Mouse (Mus musculus) ES-Bruce4 (cell line): Measurements from ENCODE around the gene Agps. TPM values are rescaled to one million over a fixed set of nuclear protein-coding genes. Genes with fewer than 3 reads are reported as not detected.

Source experiments
- H3K27ac ChIP-seq: 2 replicates; pipeline ENCODE4 v1.5.1; 2012; ENCODE audit warnings: low read length, inconsistent platforms; ENCODE audit not compliant: insufficient read depth
- H3K27me3 ChIP-seq: 2 replicates; pipeline ENCODE4 v1.6.1; 2012; ENCODE audit warnings: mild to moderate bottlenecking, low read length, inconsistent platforms; ENCODE audit not compliant: control insufficient read depth, poor library complexity, insufficient read depth, severe bottlenecking
- H3K36me3 ChIP-seq: 2 replicates; pipeline ENCODE4 v1.6.1; 2012; ENCODE audit warnings: inconsistent platforms, mild to moderate bottlenecking, low read length, moderate library complexity; ENCODE audit not compliant: control insufficient read depth, poor library complexity, insufficient read depth, severe bottlenecking
- H3K4me1 ChIP-seq: one replicate; pipeline ENCODE4 v1.8.1; 2011; ENCODE audit warnings: low read length; ENCODE audit not compliant: control insufficient read depth, insufficient read depth
- H3K4me3 ChIP-seq: 2 replicates; pipeline ENCODE4 v1.5.1; 2011; ENCODE audit warnings: low read depth, mild to moderate bottlenecking, low read length
- H3K9ac ChIP-seq: 2 replicates; pipeline ENCODE4 v1.6.1; 2012; ENCODE audit warnings: low read depth, mild to moderate bottlenecking, inconsistent platforms; ENCODE audit not compliant: poor library complexity, severe bottlenecking
- H3K9me3 ChIP-seq: replicated peaks from 2 replicates; pipeline ENCODE4 v1.6.1; 2012; ENCODE audit warnings: mild to moderate bottlenecking, low read length, inconsistent platforms; ENCODE audit not compliant: control insufficient read depth, poor library complexity, insufficient read depth, severe bottlenecking
- CTCF ChIP-seq: IDR thresholded peaks from one replicate; pipeline ENCODE4 v1.8.1; 2011; ENCODE audit warnings: low read depth, low read length
- EP300 ChIP-seq: IDR thresholded peaks from 2 replicates; pipeline ENCODE4 v1.6.1; 2011; ENCODE audit warnings: low read depth, low read length; ENCODE audit not compliant: insufficient read depth
- POLR2A ChIP-seq: IDR thresholded peaks from one replicate; pipeline ENCODE4 v1.8.1; 2011; ENCODE audit warnings: low read length; ENCODE audit not compliant: insufficient read depth
- polyA plus RNA-seq: library from polyadenylated mRNA; stranded (reverse); fragments of >200 nt; gene quantifications from 2 replicates; pipeline ENCODE4 v1.2.4, GENCODE M21; 2011; ENCODE audit warnings: low read depth; ENCODE audit not compliant: missing spikeins, insufficient read depth, insufficient read length

The Agps gene
- polyA plus RNA-seq, 1 experiment, result 130 TPM

GRCm38 (mm10) chr2:75814880-75815279 is 17.1 kb upstream of the Agps start:
- Histone ChIP-seq H3K9ac (no peak overlapping the region), H3K36me3 (no peaks in the 10 kb centered on the region), H3K27me3 (no peaks in the 10 kb centered on the region), H3K4me1 (no peaks in the 10 kb centered on the region), H3K9me3 (no peaks in the 10 kb centered on the region), H3K4me3 (no peak overlapping the region), H3K27ac (no peak overlapping the region)
- TF ChIP-seq CTCF (no peak), POLR2A (no peak), EP300 (no peak)

- Histone ChIP-seq H3K4me1 (no peaks in the 10 kb centered on the region), H3K27ac (no peak overlapping the region), H3K9me3 (no peaks in the 10 kb centered on the region), H3K27me3 (no peaks in the 10 kb centered on the region), H3K36me3 (no peaks in the 10 kb centered on the region), H3K4me3 (no peak overlapping the region), H3K9ac (no peak overlapping the region)
- no peak for TF ChIP-seq EP300
- no peak for TF ChIP-seq POLR2A
- TF ChIP-seq CTCF, result no peak
These were observed 16.5 kb upstream of the Agps start for GRCm38 (mm10) chr2:75815521-75815920.

- no peaks in the 10 kb centered on the region for H3K36me3 ChIP-seq
- no peaks in the 10 kb centered on the region for H3K9me3 ChIP-seq
- H3K4me3 ChIP-seq, result no peak overlapping the region
- no peaks in the 10 kb centered on the region for H3K4me1 ChIP-seq
- H3K9ac ChIP-seq, result no peak overlapping the region
- H3K27ac ChIP-seq, result no peak overlapping the region
- H3K27me3 ChIP-seq, result no peaks in the 10 kb centered on the region
- TF ChIP-seq CTCF, result no peak
- TF ChIP-seq EP300, result no peak
- no peak for TF ChIP-seq POLR2A
These were observed 15.3 kb upstream of the Agps start for GRCm38 (mm10) chr2:75816673-75817072.

GRCm38 (mm10) chr2:75818719-75819118 is 13.3 kb upstream of the Agps start:
- Histone ChIP-seq H3K4me3 (no peak overlapping the region), H3K4me1 (no peaks in the 10 kb centered on the region), H3K27me3 (no peaks in the 10 kb centered on the region), H3K9ac (no peak overlapping the region), H3K9me3 (no peaks in the 10 kb centered on the region), H3K27ac (no peak overlapping the region), H3K36me3 (no peaks in the 10 kb centered on the region)
- TF ChIP-seq EP300 (no peak), CTCF (no peak), POLR2A (no peak)

GRCm38 (mm10) chr2:75819796-75820195 is 12.2 kb upstream of the Agps start:
- Histone ChIP-seq H3K36me3 (no peaks in the 10 kb centered on the region), H3K4me1 (no peaks in the 10 kb centered on the region), H3K9me3 (no peaks in the 10 kb centered on the region), H3K9ac (no peak overlapping the region), H3K27ac (no peak overlapping the region), H3K4me3 (no peak overlapping the region), H3K27me3 (no peaks in the 10 kb centered on the region)
- TF ChIP-seq CTCF (no peak), EP300 (no peak), POLR2A (no peak)

GRCm38 (mm10) chr2:75821971-75822751 is 9.8 kb upstream of the Agps start:
- no peaks in the 10 kb centered on the region for H3K9me3 ChIP-seq
- H3K4me3 ChIP-seq, result no peak overlapping the region
- no peaks in the 10 kb centered on the region for H3K4me1 ChIP-seq
- no peaks in the 10 kb centered on the region for H3K36me3 ChIP-seq
- no peak for TF ChIP-seq CTCF
- no peak for TF ChIP-seq POLR2A
- no peak for TF ChIP-seq EP300
- no peak overlapping the region for H3K27ac ChIP-seq
- H3K27me3 ChIP-seq, result no peaks in the 10 kb centered on the region
- H3K9ac ChIP-seq, result no peak overlapping the region
